Mouse (Mus musculus) left cerebral cortex, postnatal 14 days (tissue): ENCODE results near the gene Stk4. TPM values are rescaled to one million over a fixed set of nuclear protein-coding genes. Genes with fewer than 3 reads are reported as not detected.
A peak's percentile ranks its signal among the peaks of the same experiment; 100 is the strongest.

ENCODE experiments used
- DNase-seq, 2 experiments: peaks; one replicate each; pipeline ENCODE4 v3.0.0; 2021 to 2022; ENCODE audit warnings: low spot score in 2 of 2, mixed read lengths in 1 of 2
- intact Hi-C: fragments of 180-260 bp; cut with DNase I; formaldehyde crosslinking; loops from one replicate; pipeline ENCODE4 v1.15.1; 2025
- total RNA-seq, 2 experiments: library from RNA; stranded (reverse); gene quantifications; 2 replicates each; pipeline ENCODE4 v1.2.3; 2021

Stk4 gene
- total RNA-seq, 2 experiments from 2014 or later: 32.2 to 35.6 TPM

- intact Hi-C loops: no loop called here
These were observed 5.0 kb downstream of the Stk4 start for GRCm38 (mm10) chr2:164075088-164075487.

GRCm38 (mm10) chr2:164076874-164077425, 6.8 kb downstream of the Stk4 start:
- intact Hi-C loops: no loop called here
- DNase-seq: no peak

More at GRCm38 (mm10) chr2:164075088-164075487, 5.0 kb downstream of the Stk4 start:
- no peak for DNase-seq

GRCm38 (mm10) chr2:164077875-164078274, 7.8 kb downstream of the Stk4 start:
- DNase-seq: no peak

GRCm38 (mm10) chr2:164079488-164079887, 9.4 kb downstream of the Stk4 start:
- intact Hi-C loops: no loop called here
- no peak for DNase-seq

More at GRCm38 (mm10) chr2:164077875-164078274, 7.8 kb downstream of the Stk4 start:
- intact Hi-C loops: no loop called here

GRCm38 (mm10) chr2:164081577-164081976, 11.5 kb downstream of the Stk4 start:
- no peak for DNase-seq
- intact Hi-C loops: no loop called here

GRCm38 (mm10) chr2:164082175-164082574, 12.1 kb downstream of the Stk4 start:
- no peak for DNase-seq
- intact Hi-C loops: no loop called here

GRCm38 (mm10) chr2:164083609-164084341, 13.7 kb downstream of the Stk4 start:
- intact Hi-C loops: no loop called here

GRCm38 (mm10) chr2:164084342-164084700, 14.2 kb downstream of the Stk4 start:
- intact Hi-C loops: no loop called here
- DNase-seq: no peak

More at GRCm38 (mm10) chr2:164083609-164084341, 13.7 kb downstream of the Stk4 start:
- DNase-seq: no peak

GRCm38 (mm10) chr2:164087416-164088017, 17.4 kb downstream of the Stk4 start:
- DNase-seq: no peak
- intact Hi-C loops: no loop called here

- intact Hi-C loops: no loop called here
- DNase-seq: no peak
These were observed 19.4 kb downstream of the Stk4 start for GRCm38 (mm10) chr2:164089508-164089907.

- intact Hi-C loops: no loop called here
- DNase-seq: no peak
These were observed 24.0 kb downstream of the Stk4 start for GRCm38 (mm10) chr2:164094152-164094551.

GRCm38 (mm10) chr2:164098603-164099250, 28.6 kb downstream of the Stk4 start:
- DNase-seq: peak; percentile 35 to 61
- intact Hi-C loops: no loop called here

GRCm38 (mm10) chr2:164101936-164102335, 31.8 kb downstream of the Stk4 start:
- intact Hi-C loops: loop anchor here (5.0 kb wide), 2 partner anchors 285 to 305 kb away; partner anchors contain the start of genes Matn4 and Slpi
- DNase-seq: no peak

- intact Hi-C loops: loop anchor here (5.0 kb wide), 2 partner anchors 285 to 305 kb away; partner anchors contain the start of genes Matn4 and Slpi
- no peak for DNase-seq
These were observed 32.2 kb downstream of the Stk4 start for GRCm38 (mm10) chr2:164102366-164102765.

- intact Hi-C loops: loop anchor here (5.0 kb wide), 2 partner anchors 284 to 304 kb away; partner anchors contain the start of genes Matn4 and Slpi
- DNase-seq: peak; percentile 77 to 82
These were observed 33.4 kb downstream of the Stk4 start for GRCm38 (mm10) chr2:164103501-164103900.

- intact Hi-C loops: no loop called here
- DNase-seq: no peak
These were observed 36.3 kb downstream of the Stk4 start for GRCm38 (mm10) chr2:164106287-164107035.

- no peak for DNase-seq
- intact Hi-C loops: no loop called here
These were observed 37.2 kb downstream of the Stk4 start for GRCm38 (mm10) chr2:164107125-164107874.

GRCm38 (mm10) chr2:164108501-164108900, 38.4 kb downstream of the Stk4 start:
- no peak for DNase-seq
- intact Hi-C loops: no loop called here

GRCm38 (mm10) chr2:164111546-164111945, 41.4 kb downstream of the Stk4 start:
- intact Hi-C loops: no loop called here
- DNase-seq: no peak
